Mouse (Mus musculus): ENCODE measurements around the gene Ren1.
"Not testable (repeated sequence)": the region's sequence is repeated elsewhere in the genome, so short reads cannot be mapped to it uniquely, and the experiment has no call there.

The Ren1 gene

GRCm38 (mm10) chr1:133350210-133350609 is at the start of gene Ren1:
Gene Ren1 (plus strand): TSS chr1:133350510.
- no peak for DNase-seq (ENCODE audit: low read depth, low spot score)

GRCm38 (mm10) chr1:133302540-133302939 is 47.8 kb upstream of the Ren1 start:
- DNase-seq (ENCODE audit: low read depth, low spot score) = no peak

- DNase-seq (ENCODE audit: low read depth, low spot score) = peak; percentile 64
These were observed 43.5 kb upstream of the Ren1 start for GRCm38 (mm10) chr1:133306842-133307241.

DNA sequence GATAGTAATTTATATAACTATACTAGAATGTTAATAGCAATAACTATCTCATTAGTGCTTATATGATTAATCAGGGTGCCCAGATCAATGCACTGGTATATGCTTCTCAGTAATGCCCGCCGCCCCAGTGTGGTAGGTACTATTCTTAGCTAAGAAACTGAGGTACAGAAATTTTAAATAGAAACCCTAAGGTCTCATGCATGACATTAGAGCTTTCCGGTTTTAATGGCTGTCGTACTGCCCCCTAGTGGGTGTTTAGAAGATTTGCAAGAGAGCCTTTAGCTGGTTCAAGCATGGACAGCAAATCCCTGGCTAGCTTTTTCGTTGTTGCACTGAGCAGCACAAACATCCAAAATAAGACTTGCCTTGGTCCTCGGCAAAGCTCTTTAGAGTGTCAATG is 43.0 kb upstream of the Ren1 start:
- peak; percentile 69 for DNase-seq (ENCODE audit: low read depth, low spot score)

GRCm38 (mm10) chr1:133309652-133310267 is 40.5 kb upstream of the Ren1 start, which contains the start of gene Golt1a:
Gene Golt1a (plus strand): TSS chr1:133309800.
- no peak for DNase-seq (ENCODE audit: low read depth, low spot score)

- no peak for DNase-seq (ENCODE audit: low read depth, low spot score)
These were observed 39.1 kb upstream of the Ren1 start for GRCm38 (mm10) chr1:133311240-133311639.

DNA sequence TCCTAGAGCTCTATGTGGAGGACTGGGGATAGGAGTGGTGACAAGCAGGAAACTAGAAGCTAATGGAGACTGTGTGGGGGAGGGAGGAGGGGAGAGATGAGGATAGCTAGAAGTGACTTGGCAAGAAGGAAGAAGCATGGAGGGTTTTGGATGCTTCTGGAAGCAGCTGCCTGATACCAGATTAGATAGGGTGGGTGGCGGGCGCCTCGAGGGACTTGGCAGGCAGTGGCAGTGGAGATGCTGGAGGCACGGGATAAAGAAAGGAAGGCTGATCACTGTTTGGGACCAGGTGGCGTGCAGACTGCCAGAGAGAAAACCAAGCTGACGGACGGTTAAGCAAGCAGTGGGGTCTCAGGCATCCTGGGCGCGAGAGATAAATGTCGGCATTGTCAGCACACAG is 38.4 kb upstream of the Ren1 start:
- DNase-seq (ENCODE audit: low read depth, low spot score) = no peak

GRCm38 (mm10) chr1:133314364-133314763 is 35.9 kb upstream of the Ren1 start:
- peak; percentile 59 for DNase-seq (ENCODE audit: low read depth, low spot score)

GRCm38 (mm10) chr1:133315775-133316174 is 34.5 kb upstream of the Ren1 start:
- no peak for DNase-seq (ENCODE audit: low read depth, low spot score)

- DNase-seq (ENCODE audit: low read depth, low spot score) = no peak
These were observed 33.7 kb upstream of the Ren1 start for GRCm38 (mm10) chr1:133316577-133316976.

GRCm38 (mm10) chr1:133317149-133317548 is 33.2 kb upstream of the Ren1 start:
- DNase-seq (ENCODE audit: low read depth, low spot score) = no peak

- DNase-seq (ENCODE audit: low read depth, low spot score) = no peak
These were observed 28.9 kb upstream of the Ren1 start, which contains the start of gene Kiss1 for GRCm38 (mm10) chr1:133321267-133321925. Gene Kiss1 (plus strand): TSS chr1:133321875.

- DNase-seq (ENCODE audit: low read depth, low spot score) = no peak
These were observed 27.0 kb upstream of the Ren1 start for GRCm38 (mm10) chr1:133323333-133323732.

DNA sequence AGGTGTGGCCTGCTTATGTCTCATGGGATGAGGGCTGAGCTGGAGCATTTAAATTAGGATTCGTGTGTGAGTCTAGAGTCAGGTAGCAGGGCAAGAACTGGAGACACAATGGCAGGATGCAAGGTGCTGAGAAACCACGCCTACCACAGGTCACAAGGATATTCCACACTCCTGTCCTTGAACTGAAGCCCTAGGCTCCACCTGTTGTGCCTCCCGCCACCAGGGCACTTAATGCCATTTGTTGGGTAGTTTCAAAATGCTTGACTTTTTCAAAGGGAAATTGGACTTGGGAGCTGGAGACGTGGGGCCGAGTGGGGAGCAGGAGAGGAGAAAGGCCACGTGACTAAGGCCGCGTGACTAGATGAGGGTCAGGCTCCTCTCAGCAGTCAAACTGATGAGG is 24.4 kb upstream of the Ren1 start:
- no peak for DNase-seq (ENCODE audit: low read depth, low spot score)

DNA sequence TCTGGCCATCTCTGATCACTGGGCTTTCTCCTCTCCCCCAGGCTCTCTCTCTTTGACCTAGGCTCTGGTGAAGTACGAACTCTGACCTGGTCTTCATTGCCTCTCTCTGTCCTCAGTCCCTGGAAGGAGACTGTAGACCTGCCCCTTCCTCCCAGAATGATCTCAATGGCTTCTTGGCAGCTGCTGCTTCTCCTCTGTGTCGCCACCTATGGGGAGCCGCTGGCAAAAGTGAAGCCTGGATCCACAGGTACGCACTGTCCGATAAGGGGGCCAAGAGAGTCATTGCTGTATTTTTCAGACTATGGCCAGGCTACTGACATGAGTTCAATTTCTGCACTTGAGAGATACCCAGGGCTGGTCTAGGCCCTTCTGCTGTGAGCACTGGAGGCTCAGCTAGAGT is 23.2 kb upstream of the Ren1 start:
- no peak for DNase-seq (ENCODE audit: low read depth, low spot score)

DNA sequence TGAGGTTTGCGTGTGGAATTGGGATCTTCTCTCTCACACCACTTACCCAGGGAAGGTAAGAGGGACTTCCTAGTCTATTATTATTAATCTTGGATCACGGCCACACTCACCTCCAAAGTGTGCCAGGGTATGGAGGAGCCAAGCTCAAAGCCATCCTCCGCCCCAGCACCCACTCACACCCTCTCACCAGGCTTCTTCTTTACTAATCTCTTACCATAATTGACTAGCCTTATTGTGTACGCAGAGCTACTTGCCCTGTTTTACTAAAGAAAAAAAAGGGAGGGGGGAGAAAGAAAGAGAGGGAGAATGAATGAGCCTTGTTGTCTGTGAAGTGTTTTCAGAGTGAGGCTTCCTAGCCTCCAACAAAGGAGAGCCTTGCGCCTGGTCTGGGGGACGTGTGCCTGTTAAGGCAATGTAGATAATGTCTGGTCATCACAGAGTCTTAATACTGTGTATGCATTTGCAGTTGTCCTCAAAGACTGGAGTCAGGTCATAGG is 22.0 kb upstream of the Ren1 start:
- no peak for DNase-seq (ENCODE audit: low read depth, low spot score)

GRCm38 (mm10) chr1:133328896-133329637 is 21.2 kb upstream of the Ren1 start:
- DNase-seq (ENCODE audit: low read depth, low spot score) = no peak

GRCm38 (mm10) chr1:133329638-133329964 is 20.7 kb upstream of the Ren1 start:
- DNase-seq (ENCODE audit: low read depth, low spot score) = no peak

GRCm38 (mm10) chr1:133331142-133331541 is 19.2 kb upstream of the Ren1 start:
- no peak for DNase-seq (ENCODE audit: low read depth, low spot score)

DNA sequence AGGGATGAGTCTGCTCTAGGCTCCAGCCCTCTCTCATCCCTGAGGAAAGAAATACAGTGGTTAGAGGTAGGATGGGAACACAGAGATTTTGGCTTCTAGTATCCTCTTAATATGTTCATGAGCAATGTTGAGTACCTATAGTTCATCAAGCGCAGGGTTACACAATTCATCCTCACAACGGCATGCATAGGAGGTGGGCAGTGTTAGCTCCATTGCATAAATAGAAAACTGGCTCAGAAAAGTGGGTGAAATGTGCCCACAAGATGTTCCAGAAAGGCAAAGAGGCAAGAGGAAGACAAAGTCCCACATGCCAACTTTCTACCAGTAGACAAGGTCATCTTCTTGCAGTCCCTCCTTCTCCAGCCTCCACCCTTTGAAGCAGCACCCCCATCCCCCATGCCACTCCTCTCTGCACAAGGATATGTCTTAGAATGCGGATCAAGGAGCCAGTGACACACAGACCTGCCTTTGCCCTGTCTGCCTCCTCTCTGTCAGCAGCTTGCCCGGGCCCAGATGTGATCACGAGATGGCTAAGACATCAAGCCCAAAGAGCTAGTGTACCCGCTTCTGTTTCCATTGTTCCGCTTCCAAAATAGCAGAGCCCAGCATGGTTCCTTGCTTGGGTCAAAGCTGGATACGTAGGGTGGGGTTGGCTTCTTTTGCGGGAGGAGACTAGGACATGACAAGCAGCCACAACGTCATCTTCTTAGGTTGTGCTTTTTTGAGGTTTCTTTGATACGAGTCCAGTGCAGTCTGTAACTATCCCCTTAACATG is 17.5 kb upstream of the Ren1 start:
- no peak for DNase-seq (ENCODE audit: low read depth, low spot score)

GRCm38 (mm10) chr1:133333937-133334336 is 16.4 kb upstream of the Ren1 start:
- no peak for DNase-seq (ENCODE audit: low read depth, low spot score)

DNA sequence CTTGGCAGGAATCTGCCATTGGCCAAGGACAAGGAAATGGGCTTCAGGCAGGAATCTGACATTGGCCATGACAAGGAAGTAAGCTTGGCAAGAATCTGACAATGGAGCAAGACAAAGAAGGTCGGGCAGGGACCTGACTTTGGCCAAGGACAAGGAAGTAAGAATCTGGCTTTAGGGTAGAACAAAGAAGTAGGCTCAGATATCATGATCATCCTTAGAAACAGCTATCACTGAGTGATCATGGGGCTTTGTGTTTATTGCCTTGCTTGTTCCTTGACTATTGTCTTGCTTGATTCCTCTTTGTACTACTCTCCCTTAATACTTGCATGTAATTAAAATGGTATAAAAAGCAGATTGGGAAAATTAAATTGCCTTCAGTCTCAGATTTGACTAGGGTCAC is 9.9 kb upstream of the Ren1 start:
- DNase-seq (ENCODE audit: low read depth, low spot score) = not testable (repeated sequence)

Measured in CD4-positive, CD25-positive, alpha-beta regulatory T cell, adult 2 months (primary cell).